Mouse (Mus musculus) kidney, adult 2 months (tissue): ENCODE measurements around the gene Mapk10. TPM values are rescaled to one million over a fixed set of nuclear protein-coding genes. Genes with fewer than 3 reads are reported as not detected.

Source experiments
- DNase-seq: peaks from one replicate; pipeline ENCODE4 v3.0.0; 2021
- H3K27ac ChIP-seq: fragments of 200-500 bp; 2 replicates; pipeline ENCODE4 v1.5.1; 2012; ENCODE audit warnings: low read depth, low read length, control low read depth, inconsistent platforms; ENCODE audit not compliant: insufficient read depth
- H3K27me3 ChIP-seq: fragments of 200-500 bp; replicated peaks from 2 replicates; pipeline ENCODE4 v1.6.1; 2012; ENCODE audit warnings: mild to moderate bottlenecking, moderate library complexity, low read length, inconsistent platforms; ENCODE audit not compliant: control insufficient read depth, insufficient read depth
- H3K36me3 ChIP-seq: fragments of 200-500 bp; 2 replicates; pipeline ENCODE4 v1.6.1; 2012; ENCODE audit warnings: mild to moderate bottlenecking, moderate library complexity, low read length, inconsistent platforms; ENCODE audit not compliant: control insufficient read depth, insufficient read depth
- H3K4me1 ChIP-seq: fragments of 200-500 bp; 2 replicates; pipeline ENCODE4 v1.6.1; 2011; ENCODE audit warnings: low read length; ENCODE audit not compliant: control insufficient read depth, insufficient read depth
- H3K4me3 ChIP-seq: fragments of 200-500 bp; 2 replicates; pipeline ENCODE4 v1.5.1; 2011; ENCODE audit warnings: mild to moderate bottlenecking, low read depth, low read length, control low read depth; ENCODE audit not compliant: insufficient read depth
- CTCF ChIP-seq: fragments of 200-500 bp; conservative IDR thresholded peaks from 2 replicates; pipeline ENCODE4 v1.5.1; 2011; ENCODE audit warnings: low read depth, mild to moderate bottlenecking, control low read depth, low read length, moderate library complexity, mixed read lengths; ENCODE audit not compliant: insufficient read depth, insufficient read length
- POLR2A ChIP-seq: fragments of 200-500 bp; IDR thresholded peaks from one replicate; pipeline ENCODE4 v1.6.1; 2011; ENCODE audit warnings: low read depth, low read length, control low read depth
- WGBS: fragments of 180-500 bp; shearing (Covaris S2); methylation state at CpG from one replicate; pipeline ENCODE4 v1.1.7; 2018; 5-methylcytosine and 5-hydroxymethylcytosine counted together
- polyA plus RNA-seq: library from polyadenylated mRNA; depleted of rRNA; stranded (reverse); fragments of >200 nt; gene quantifications from 2 replicates; pipeline ENCODE4 v1.2.3, GENCODE M21; 2012

The Mapk10 gene
- polyA plus RNA-seq, 1 experiment = 1.5 TPM

DNA sequence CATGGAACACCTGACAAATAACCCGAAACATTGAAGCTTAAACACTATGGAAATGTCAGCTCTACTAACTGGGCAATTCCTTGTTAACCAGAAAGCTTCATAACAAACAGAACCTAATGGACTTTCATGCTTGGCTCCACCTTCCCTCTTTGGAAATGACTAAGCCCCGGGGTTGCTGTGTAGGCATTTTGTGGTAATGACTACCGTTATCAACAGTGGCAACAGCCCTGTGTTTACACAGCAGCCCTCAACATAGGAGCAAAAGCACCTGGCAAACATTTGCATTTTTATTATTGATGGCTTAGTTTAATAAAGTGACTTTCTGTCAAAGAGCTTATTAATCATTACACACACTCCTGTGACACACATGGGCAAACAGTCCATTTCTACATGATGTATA is 17.4 kb downstream of the Mapk10 start:
- H3K27me3 ChIP-seq = no peaks in the 10 kb centered on the region
- WGBS = 39% methylated on average over 3 of the region's 3 CpGs
- peak; percentile 10 for DNase-seq

DNA sequence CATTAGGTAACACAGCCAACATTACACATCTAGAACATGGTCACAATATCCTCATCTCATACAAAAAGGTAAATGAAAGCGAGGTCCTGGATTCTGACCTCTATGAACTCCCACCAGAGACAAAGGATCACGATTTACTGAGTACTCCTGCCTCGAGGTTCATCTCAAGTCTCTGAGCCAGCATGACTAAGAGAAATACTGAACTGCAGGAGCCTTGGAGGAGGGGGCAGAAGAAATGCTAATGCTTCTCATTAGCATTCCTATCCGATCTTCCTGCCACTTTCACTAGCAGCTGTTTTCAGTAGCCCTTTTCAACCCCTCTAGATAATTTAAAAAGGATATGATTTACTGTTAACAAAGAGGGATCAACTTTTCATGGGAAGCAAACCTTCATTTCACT is 19.6 kb downstream of the Mapk10 start:
- H3K27ac ChIP-seq = no peak overlapping the region
- no peaks in the 10 kb centered on the region for H3K36me3 ChIP-seq
- DNase-seq = no peak

More for the DNA sequence above, 17.4 kb downstream of the Mapk10 start:
- Histone ChIP-seq H3K27ac (no peak overlapping the region), H3K4me3 (no peak overlapping the region), H3K36me3 (no peaks in the 10 kb centered on the region), H3K4me1 (no peaks in the 10 kb centered on the region)
- no peak for TF ChIP-seq POLR2A
- no peak for TF ChIP-seq CTCF

DNA sequence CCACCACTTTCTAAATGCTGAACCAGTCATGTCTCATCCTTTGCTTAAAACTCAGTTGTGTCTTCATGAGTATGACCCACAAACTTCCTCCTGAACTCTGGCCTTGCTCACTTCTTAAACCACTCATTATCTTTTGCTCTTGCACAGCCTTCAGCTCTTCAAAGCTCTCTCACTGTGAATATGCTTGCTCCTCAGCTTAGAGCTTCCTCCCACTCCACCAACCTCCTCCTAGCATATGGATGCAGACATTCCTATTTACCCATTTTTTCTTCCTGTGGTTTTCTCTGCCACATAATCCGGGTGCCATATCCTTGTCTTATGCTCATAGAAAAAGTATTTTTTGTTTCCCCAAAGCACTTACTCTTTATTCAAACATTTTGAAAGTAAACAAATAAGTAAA is 26.9 kb downstream of the Mapk10 start:
- 96% methylated on average over 1 of the region's 1 CpGs for WGBS
- DNase-seq = no peak
- no peaks in the 10 kb centered on the region for H3K36me3 ChIP-seq
- TF ChIP-seq CTCF = no peak
- no peak for TF ChIP-seq POLR2A
- H3K4me1 ChIP-seq = no peaks in the 10 kb centered on the region
- H3K27ac ChIP-seq = no peak overlapping the region
- H3K4me3 ChIP-seq = no peak overlapping the region
- no peaks in the 10 kb centered on the region for H3K27me3 ChIP-seq

More for the DNA sequence above, 19.6 kb downstream of the Mapk10 start:
- Histone ChIP-seq H3K27me3 (no peaks in the 10 kb centered on the region), H3K4me1 (no peaks in the 10 kb centered on the region), H3K4me3 (no peak overlapping the region)
- TF ChIP-seq CTCF = no peak
- TF ChIP-seq POLR2A = no peak
- WGBS = 42% methylated on average over 4 of the region's 4 CpGs

DNA sequence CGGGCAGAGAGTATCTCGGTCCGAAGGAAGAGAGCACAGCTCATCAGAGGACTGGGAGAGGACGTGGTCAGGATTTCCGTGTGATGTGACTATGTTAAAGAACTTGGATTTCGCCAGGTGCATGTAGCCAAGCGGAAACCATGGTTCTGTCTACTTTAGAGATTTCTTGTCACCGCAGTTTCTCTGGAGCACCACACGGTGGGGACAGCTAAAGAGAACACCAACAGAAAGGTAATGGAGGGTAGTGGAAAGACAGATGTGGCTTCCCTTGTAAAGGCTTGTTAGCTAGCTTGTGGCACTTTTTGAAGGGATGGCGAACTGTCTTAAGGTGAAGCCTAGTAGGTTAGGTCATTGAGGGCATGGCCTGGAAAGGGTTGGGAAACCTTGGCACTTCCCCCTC is 29.5 kb downstream of the Mapk10 start:
- WGBS = 91% methylated on average over 10 of the region's 10 CpGs
- TF ChIP-seq POLR2A (no peak), CTCF (no peak)
- Histone ChIP-seq H3K4me3 (no peak overlapping the region), H3K27me3 (no peaks in the 10 kb centered on the region), H3K36me3 (no peaks in the 10 kb centered on the region), H3K4me1 (no peaks in the 10 kb centered on the region), H3K27ac (no peak overlapping the region)
- DNase-seq = no peak

DNA sequence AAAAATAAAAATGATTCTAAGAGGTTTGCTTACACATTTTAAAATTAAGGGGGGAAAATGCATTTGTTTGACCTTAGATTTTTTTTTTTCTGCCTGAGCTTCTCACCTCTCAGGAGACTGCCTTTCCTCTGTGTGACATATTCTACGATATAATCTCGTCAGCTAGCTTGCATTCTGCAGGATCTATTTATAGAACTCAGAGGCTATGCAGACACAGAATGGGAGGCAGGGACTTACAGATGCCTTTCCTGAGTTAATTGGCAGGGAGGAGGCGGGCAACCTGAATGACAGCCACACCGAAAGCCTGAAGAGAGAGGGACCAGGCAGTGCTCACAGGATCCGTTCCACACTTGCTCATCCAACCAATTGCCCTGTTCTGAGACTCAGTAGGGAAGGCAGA is 34.1 kb downstream of the Mapk10 start:
- Histone ChIP-seq H3K4me1 (no peaks in the 10 kb centered on the region), H3K36me3 (no peaks in the 10 kb centered on the region), H3K4me3 (no peak overlapping the region), H3K27ac (no peak overlapping the region), H3K27me3 (no peaks in the 10 kb centered on the region)
- TF ChIP-seq CTCF = no peak
- no peak for TF ChIP-seq POLR2A
- DNase-seq = no peak
- WGBS = 41% methylated on average over 5 of the region's 5 CpGs

DNA sequence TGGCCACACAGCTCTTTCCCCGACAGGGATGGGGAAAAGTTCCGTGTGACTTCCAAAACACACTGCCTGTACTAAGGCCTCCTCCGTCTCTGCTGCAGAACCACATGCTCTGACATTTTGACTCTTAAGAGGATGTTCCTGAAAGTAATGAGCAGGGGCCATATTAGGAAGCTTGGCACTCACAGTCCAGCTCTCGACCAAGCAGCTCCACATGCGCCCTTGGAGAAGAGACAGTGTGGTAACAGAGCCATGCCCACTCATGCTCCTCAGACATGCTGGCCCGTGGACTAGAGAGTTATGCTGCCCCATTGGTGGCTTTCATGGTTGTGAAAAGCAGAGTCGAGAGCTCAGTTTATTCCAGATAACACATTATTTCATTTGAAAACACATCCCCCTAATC is 35.1 kb downstream of the Mapk10 start:
- no peaks in the 10 kb centered on the region for H3K27me3 ChIP-seq
- 90% methylated on average over 7 of the region's 7 CpGs for WGBS
- H3K4me1 ChIP-seq = no peaks in the 10 kb centered on the region
- H3K27ac ChIP-seq = no peak overlapping the region
- H3K4me3 ChIP-seq = no peak overlapping the region
- no peak for TF ChIP-seq CTCF
- TF ChIP-seq POLR2A = no peak
- no peaks in the 10 kb centered on the region for H3K36me3 ChIP-seq
- no peak for DNase-seq

DNA sequence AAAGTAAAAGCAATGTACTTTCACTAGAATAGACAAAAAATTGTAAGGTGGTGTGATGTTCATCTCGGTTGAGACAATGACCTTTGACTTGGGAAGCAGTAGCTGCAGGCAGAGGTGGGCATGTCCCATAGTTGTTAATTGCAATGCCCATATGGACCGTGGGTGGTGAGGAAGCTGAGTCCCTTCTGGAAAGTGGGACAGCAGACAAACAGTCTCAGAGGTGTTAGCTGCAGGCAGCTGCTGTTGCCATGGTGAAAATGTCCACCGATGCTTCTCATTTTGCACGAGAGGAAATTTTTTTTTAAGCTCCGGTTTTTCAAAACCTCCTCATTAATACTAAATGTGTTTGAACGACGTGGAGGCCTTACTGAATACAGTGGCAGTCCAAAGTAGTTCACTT is 36.5 kb downstream of the Mapk10 start:
- WGBS = 69% methylated on average over 7 of the region's 7 CpGs
- H3K4me3 ChIP-seq = no peak overlapping the region
- no peaks in the 10 kb centered on the region for H3K27me3 ChIP-seq
- H3K36me3 ChIP-seq = no peaks in the 10 kb centered on the region
- H3K4me1 ChIP-seq = no peaks in the 10 kb centered on the region
- no peak for DNase-seq
- no peak for TF ChIP-seq POLR2A
- no peak overlapping the region for H3K27ac ChIP-seq

DNA sequence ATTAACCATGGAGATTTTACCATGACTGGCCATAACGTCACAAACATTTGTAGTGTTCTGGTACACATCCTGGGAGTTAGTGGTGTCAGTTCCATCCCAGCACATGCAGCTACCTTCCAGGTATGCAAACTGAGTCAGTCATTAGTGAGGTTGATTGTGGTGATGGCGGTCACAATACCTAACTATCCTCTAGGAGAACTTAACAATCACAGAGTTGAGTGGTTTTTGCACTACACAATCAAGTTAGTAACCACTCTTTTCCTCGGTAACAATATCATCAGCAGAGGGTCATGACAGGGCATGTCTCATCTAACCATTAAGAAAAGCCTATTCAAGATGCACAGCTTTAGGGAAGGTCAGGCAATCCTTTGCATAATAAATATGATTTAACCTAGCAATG is 39.9 kb downstream of the Mapk10 start:
- TF ChIP-seq POLR2A (no peak), CTCF (no peak)

More for the DNA sequence above, 39.9 kb downstream of the Mapk10 start:
- H3K27ac ChIP-seq = no peak overlapping the region
- 86% methylated on average over 3 of the region's 3 CpGs for WGBS
- no peaks in the 10 kb centered on the region for H3K4me1 ChIP-seq
- H3K4me3 ChIP-seq = no peak overlapping the region
- H3K36me3 ChIP-seq = no peaks in the 10 kb centered on the region
- no peak for DNase-seq
- H3K27me3 ChIP-seq = no peaks in the 10 kb centered on the region
